Mouse (Mus musculus) intestine, embryonic 16.5 days (tissue): Measurements from ENCODE around the gene Mcf2l. TPM values are rescaled to one million over a fixed set of nuclear protein-coding genes. Genes with fewer than 3 reads are reported as not detected.

Source experiments
- ATAC-seq: fragments of 200-750 bp; cut with Nextera tagmentation; 2 replicates; pipeline ENCODE4 v1.8.0; 2017; ENCODE audit warnings: moderate TSS enrichment, moderate library complexity
- H3K27ac ChIP-seq: fragments of 300-500 bp; sonication (generic); 2 replicates; pipeline ENCODE4 v1.5.1; 2014; ENCODE audit warnings: mild to moderate bottlenecking, low read length
- H3K27me3 ChIP-seq: fragments of 300-500 bp; sonication (generic); replicated peaks from 2 replicates; pipeline ENCODE4 v1.6.1; 2014; ENCODE audit warnings: low read length, control low read depth, mixed read lengths; ENCODE audit not compliant: control insufficient read depth, insufficient read depth
- H3K36me3 ChIP-seq: fragments of 300-500 bp; sonication (generic); 2 replicates; pipeline ENCODE4 v1.6.1; 2014; ENCODE audit warnings: low read length, control low read depth; ENCODE audit not compliant: control insufficient read depth, insufficient read depth
- H3K4me1 ChIP-seq: fragments of 300-500 bp; sonication (generic); 2 replicates; pipeline ENCODE4 v1.6.1; 2014; ENCODE audit warnings: low read length, control low read depth, mixed read lengths; ENCODE audit not compliant: control insufficient read depth, insufficient read depth
- H3K4me2 ChIP-seq: fragments of 300-500 bp; sonication (generic); 2 replicates; pipeline ENCODE4 v1.6.1; 2014; ENCODE audit warnings: low read depth, low read length, control low read depth
- H3K4me3 ChIP-seq: fragments of 300-500 bp; sonication (generic); 2 replicates; pipeline ENCODE4 v1.5.1; 2014; ENCODE audit warnings: mild to moderate bottlenecking, low read length
- H3K9ac ChIP-seq: fragments of 300-500 bp; sonication (generic); 2 replicates; pipeline ENCODE4 v1.6.1; 2014; ENCODE audit warnings: low read depth, low read length
- H3K9me3 ChIP-seq: fragments of 300-500 bp; sonication (generic); 2 replicates; pipeline ENCODE4 v1.6.1; 2016; ENCODE audit warnings: low read length, control low read depth; ENCODE audit not compliant: control insufficient read depth
- WGBS: fragments of 180-500 bp; shearing (Covaris S2); extraction: QIAGEN DNeasy Blood & Tissue Kit; methylation state at CpG from one replicate; pipeline ENCODE4 v1.1.7; 2014; 5-methylcytosine and 5-hydroxymethylcytosine counted together
- polyA plus RNA-seq: library from polyadenylated mRNA; unstranded; fragments of >200 nt; fragmentation: Nextera tagmentation; extraction: Ambion mirVana; gene quantifications from 2 replicates; pipeline ENCODE4 v1.2.1, GENCODE M21; 2015

Gene Mcf2l
- polyA plus RNA-seq, 1 experiment from 2014 or later, result 14.1 TPM

GRCm38 (mm10) chr8:12887772-12888435 is 14.3 kb downstream of the Mcf2l start:
- Histone ChIP-seq H3K4me1 (no peaks in the 10 kb centered on the region), H3K9ac (no peak overlapping the region), H3K27me3 (no peaks in the 10 kb centered on the region), H3K4me2 (no peak overlapping the region), H3K36me3 (no peaks in the 10 kb centered on the region), H3K4me3 (no peak overlapping the region), H3K9me3 (no peaks in the 10 kb centered on the region), H3K27ac (no peak overlapping the region)
- no peak for ATAC-seq
- WGBS, result 84% methylated on average over 16 of the region's 16 CpGs

DNA sequence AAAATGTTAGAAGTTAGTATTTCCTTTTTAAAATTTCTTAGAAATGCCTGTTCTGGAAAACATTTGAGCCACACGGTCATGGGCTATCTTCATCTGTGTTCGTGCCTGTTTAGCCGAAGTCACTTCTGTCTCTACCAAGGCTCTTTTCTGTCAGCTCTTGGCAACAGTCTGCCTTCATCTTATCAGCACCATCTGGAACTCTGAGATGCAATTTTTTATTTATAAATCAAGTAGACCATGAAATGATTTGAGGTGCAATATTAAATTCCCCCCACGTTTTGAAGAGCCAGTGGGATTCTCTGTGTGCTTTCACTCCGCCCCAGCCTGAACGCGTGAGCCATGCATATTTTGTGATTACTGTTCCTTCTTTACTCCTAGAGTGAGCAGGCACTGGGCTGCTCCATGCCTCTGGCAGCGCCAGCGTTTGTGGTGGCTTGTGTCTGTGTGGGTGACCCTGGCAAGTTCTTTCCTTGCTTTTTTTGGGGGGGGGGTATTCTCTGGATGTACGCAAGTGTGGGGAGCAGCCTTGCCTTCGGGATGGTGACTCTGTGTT is 15.5 kb downstream of the Mcf2l start:
- H3K4me1 ChIP-seq, result no peaks in the 10 kb centered on the region
- 85% methylated on average over 11 of the region's 11 CpGs for WGBS
- no peak overlapping the region for H3K9ac ChIP-seq
- H3K4me2 ChIP-seq, result no peak overlapping the region
- H3K27ac ChIP-seq, result no peak overlapping the region
- H3K27me3 ChIP-seq, result no peaks in the 10 kb centered on the region
- H3K4me3 ChIP-seq, result no peak overlapping the region
- ATAC-seq, result no peak
- no peaks in the 10 kb centered on the region for H3K36me3 ChIP-seq
- H3K9me3 ChIP-seq, result no peaks in the 10 kb centered on the region

- Histone ChIP-seq H3K4me3 (no peak overlapping the region), H3K9me3 (no peaks in the 10 kb centered on the region), H3K27me3 (no peaks in the 10 kb centered on the region), H3K4me1 (no peaks in the 10 kb centered on the region; the same call in 1 of the 2 replicates), H3K9ac (no peak overlapping the region), H3K27ac (no peak overlapping the region), H3K4me2 (no peak overlapping the region), H3K36me3 (no peaks in the 10 kb centered on the region)
- ATAC-seq, result no peak
- WGBS, result 83% methylated on average over 5 of the region's 5 CpGs
Observed at GRCm38 (mm10) chr8:12892882-12893446, 19.4 kb downstream of the Mcf2l start.

DNA sequence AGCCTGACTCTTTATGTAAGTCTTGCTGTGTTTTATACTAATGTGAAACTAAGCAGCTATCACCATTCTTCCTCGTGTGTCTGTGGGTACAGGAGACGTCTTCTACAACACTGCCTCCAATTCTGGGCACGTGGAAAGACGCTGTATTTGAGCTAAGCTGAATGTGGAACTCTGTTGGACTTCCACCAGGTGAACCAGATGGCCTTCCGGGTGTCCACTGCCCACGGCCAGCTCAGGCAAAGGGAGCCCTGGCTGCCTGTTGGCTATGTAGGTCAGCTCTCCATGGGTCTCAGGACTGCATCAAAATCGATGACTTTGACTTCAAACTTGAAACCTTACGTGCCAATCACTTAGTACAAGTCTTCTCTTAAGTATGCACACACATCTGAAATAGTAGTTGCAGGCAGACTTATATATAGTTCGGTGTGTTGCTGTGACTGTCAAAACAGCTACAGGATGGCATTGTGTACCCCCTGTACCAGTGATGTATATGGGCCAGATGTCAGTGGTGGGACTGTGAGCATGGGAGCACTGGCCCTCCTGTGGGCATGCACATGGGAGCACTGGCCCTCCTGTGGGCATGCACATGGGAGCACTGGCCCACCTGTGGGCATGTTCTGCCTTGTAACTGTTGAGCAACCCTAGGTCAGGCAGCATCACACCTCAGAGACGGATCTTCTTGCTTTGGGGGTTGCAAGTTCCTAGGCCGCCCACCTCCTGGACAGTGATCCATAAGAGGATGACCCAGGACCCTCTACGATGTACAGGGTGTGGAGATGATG is 20.4 kb downstream of the Mcf2l start:
- Histone ChIP-seq H3K9ac (no peak overlapping the region), H3K27ac (no peak overlapping the region), H3K4me1 (no peaks in the 10 kb centered on the region; the same call in 1 of the 2 replicates), H3K36me3 (no peaks in the 10 kb centered on the region), H3K4me2 (no peak overlapping the region), H3K4me3 (no peak overlapping the region), H3K27me3 (no peaks in the 10 kb centered on the region), H3K9me3 (no peaks in the 10 kb centered on the region)
- no peak for ATAC-seq
- WGBS, result 82% methylated on average over 12 of the region's 12 CpGs

- WGBS, result 80% methylated on average over 11 of the region's 11 CpGs
- H3K4me3 ChIP-seq, result no peak overlapping the region
- H3K4me1 ChIP-seq, result no peaks in the 10 kb centered on the region; the same call in 1 of the 2 replicates
Observed at GRCm38 (mm10) chr8:12894783-12895534, 21.4 kb downstream of the Mcf2l start.

GRCm38 (mm10) chr8:12895535-12896150 is 22.0 kb downstream of the Mcf2l start:
- Histone ChIP-seq H3K4me3 (no peak overlapping the region), H3K9ac (no peak overlapping the region), H3K36me3 (no peaks in the 10 kb centered on the region), H3K27me3 (no peaks in the 10 kb centered on the region), H3K4me2 (no peak overlapping the region), H3K9me3 (no peaks in the 10 kb centered on the region), H3K27ac (no peak overlapping the region), H3K4me1 (no peaks in the 10 kb centered on the region; the same call in 1 of the 2 replicates)
- no peak for ATAC-seq
- WGBS, result 71% methylated on average over 9 of the region's 9 CpGs

More at GRCm38 (mm10) chr8:12894783-12895534, 21.4 kb downstream of the Mcf2l start:
- H3K27me3 ChIP-seq, result no peaks in the 10 kb centered on the region
- no peak overlapping the region for H3K4me2 ChIP-seq
- ATAC-seq, result no peak
- H3K27ac ChIP-seq, result no peak overlapping the region
- no peaks in the 10 kb centered on the region for H3K9me3 ChIP-seq
- no peaks in the 10 kb centered on the region for H3K36me3 ChIP-seq
- no peak overlapping the region for H3K9ac ChIP-seq

DNA sequence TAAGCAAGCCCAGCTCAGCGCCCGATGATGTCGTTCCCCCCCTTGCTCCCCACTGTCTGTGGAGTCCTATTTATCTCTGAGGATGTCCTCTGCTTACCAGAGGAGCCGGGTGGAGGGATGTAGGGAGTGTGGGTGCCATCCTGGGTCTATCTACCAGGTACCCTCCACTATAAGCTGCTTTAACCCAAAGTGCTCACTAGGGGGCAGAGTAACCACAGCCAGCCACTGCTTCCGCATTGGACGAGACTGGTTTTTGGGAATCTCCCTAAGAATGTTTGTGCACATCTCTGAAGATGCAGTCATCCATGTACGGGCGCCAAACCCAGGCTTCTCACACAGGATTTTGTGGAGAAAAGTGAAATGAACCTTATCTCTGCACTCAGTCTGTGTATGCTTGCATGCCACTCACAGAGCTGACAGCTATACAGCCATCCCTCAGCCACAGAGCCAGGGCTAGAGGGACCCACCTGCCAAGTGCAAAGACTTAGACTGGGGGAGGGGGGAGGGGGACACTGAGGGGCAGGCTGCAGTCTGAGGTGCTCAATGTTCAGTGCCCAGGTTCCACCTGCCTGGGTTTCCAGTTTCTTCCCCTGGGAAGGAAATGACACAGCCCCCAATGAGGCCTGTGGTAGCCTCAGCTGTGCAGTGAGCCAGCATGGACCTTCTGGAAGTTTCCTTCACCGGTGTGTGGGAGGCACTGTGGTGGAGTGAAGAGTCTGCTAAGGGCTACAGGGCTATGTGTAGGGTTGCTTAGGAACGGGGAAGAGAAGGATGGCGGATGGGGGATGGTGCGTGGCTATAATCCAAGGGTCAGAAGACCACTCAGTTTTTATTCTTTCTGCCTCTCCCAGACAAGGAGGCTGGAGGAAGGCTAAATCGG is 23.1 kb downstream of the Mcf2l start:
- no peaks in the 10 kb centered on the region; the same call in 1 of the 2 replicates for H3K4me1 ChIP-seq

DNA sequence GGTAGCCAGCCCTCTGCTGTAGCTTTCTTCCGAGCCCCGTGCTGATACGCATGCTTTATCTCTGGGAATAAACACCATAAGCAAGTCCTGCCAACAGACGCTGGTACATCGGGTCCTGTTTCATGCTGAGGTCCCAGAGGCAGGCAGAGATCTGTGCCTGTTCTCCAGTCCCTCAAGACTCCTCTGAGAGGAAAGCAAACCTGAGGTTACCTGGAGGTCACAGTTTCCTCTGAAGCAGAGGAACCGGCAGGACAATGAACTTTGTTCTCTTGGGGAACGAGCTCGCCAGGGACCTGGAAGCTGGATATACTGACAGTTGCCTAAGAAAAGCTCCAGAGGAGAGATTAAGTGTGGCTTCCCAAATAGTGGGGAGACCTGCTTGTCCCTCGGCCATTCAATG is 24.2 kb downstream of the Mcf2l start:
- no peak overlapping the region for H3K27ac ChIP-seq
- no peaks in the 10 kb centered on the region for H3K9me3 ChIP-seq
- no peak overlapping the region for H3K9ac ChIP-seq
- no peaks in the 10 kb centered on the region for H3K36me3 ChIP-seq
- H3K4me2 ChIP-seq, result no peak overlapping the region
- no peak overlapping the region for H3K4me3 ChIP-seq
- no peaks in the 10 kb centered on the region; the same call in 1 of the 2 replicates for H3K4me1 ChIP-seq
- ATAC-seq, result peak; percentile 52
- H3K27me3 ChIP-seq, result no peaks in the 10 kb centered on the region
- 20% methylated on average over 9 of the region's 9 CpGs for WGBS

More for the DNA sequence above, 23.1 kb downstream of the Mcf2l start:
- no peak overlapping the region for H3K9ac ChIP-seq
- no peaks in the 10 kb centered on the region for H3K27me3 ChIP-seq
- H3K9me3 ChIP-seq, result no peaks in the 10 kb centered on the region
- no peaks in the 10 kb centered on the region for H3K36me3 ChIP-seq
- peak; percentile 52 for ATAC-seq
- 46% methylated on average over 13 of the region's 13 CpGs for whole genome bisulfite sequencing
- H3K27ac ChIP-seq, result no peak overlapping the region
- H3K4me2 ChIP-seq, result no peak overlapping the region
- H3K4me3 ChIP-seq, result no peak overlapping the region
